Mouse (Mus musculus): ENCODE results near the gene Mgst2.

- TF ChIP-seq CTCF (IDR thresholded peaks at IDR 0.05; ENCODE audit: extremely low read depth, insufficient read depth, insufficient read length, insufficient replicate concordance) (no peak), POLR2A (IDR thresholded peaks at IDR 0.05; ENCODE audit: low read depth, low read length) (no peak)
Observed at GRCm38 (mm10) chr3:51717909-51718308, 57.7 kb downstream of the Mgst2 start.

All from spleen, adult 2 months (tissue).